Mouse (Mus musculus): ENCODE results near the gene Odf3l1. TPM values are rescaled to one million over a fixed set of nuclear protein-coding genes. Genes with fewer than 3 reads are reported as not detected.
"Not testable (repeated sequence)": the region's sequence is repeated elsewhere in the genome, so short reads cannot be mapped to it uniquely, and the experiment has no call there.

Odf3l1 gene
- total RNA-seq (2014; rRNA removed): 0.28 TPM in 1 of 2 replicates, not detected in the other
- 0.25 TPM in 1 of 2 replicates, not detected in the other for polyA plus RNA-seq (2015; fragmentation: Nextera tagmentation; extraction: Ambion mirVana)

- no peak for DNase-seq (ENCODE audit: low spot score)
- H3K9me3 ChIP-seq (ENCODE audit: low read length): no peaks in the 10 kb centered on the region
- peak within 1 kb of the TSS; percentile 25 for H3K4me3 ChIP-seq (ENCODE audit: low read depth, low read length)
- TF ChIP-seq CTCF (IDR thresholded peaks at IDR 0.05): no peak
- no peak for ATAC-seq (ENCODE audit: low FRiP score)
- 22% methylated on average over 3 of the region's 3 CpGs for WGBS
- H3K4me1 ChIP-seq (ENCODE audit: insufficient read depth, low read length): no peaks in the 10 kb centered on the region
- H3K4me2 ChIP-seq (ENCODE audit: low read depth, low read length, poor library complexity, severe bottlenecking): peak within 1 kb of the TSS; percentile 44
- 0 out of 2 replicates have a peak within 1 kb of the TSS, but pooled peaks have one; percentile 13 for H3K9ac ChIP-seq (replicated peaks; ENCODE audit: low read length, poor library complexity, severe bottlenecking)
- H3K36me3 ChIP-seq (ENCODE audit: insufficient read depth, low read length): no peaks in the 10 kb centered on the region
- no peak within 1 kb of the TSS for H3K27ac ChIP-seq (ENCODE audit: low read depth, low read length)
- H3K27me3 ChIP-seq (ENCODE audit: insufficient read depth, low read length): peaks cover 7% of the 10 kb centered on the region
Measured at GRCm38 (mm10) chr9:56864216-56864729, at the start of gene Odf3l1. TSS of gene Odf3l1 (minus strand) at chr9:56864679.

DNA sequence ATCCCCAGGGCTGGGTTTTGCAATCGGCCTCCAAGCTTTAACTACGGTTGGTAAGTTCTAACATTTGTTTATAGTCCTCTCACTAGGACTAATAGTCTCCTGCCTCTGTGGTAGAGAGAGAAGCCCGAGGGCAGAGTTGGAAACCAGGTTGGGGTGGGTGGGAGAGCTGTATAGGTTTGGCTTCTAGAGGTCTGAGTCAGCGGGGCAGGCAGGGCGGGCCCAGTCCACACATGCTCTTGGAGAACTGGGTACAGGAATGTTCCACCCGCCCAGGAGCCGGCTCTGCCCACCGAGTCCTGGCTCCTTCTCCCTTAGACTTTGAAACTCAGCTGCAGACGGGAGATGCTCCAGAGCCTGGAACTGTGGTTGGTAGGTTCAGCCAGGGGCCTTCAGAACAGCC lies 49.5 kb upstream of the Odf3l1 start:
- H3K9me3 ChIP-seq (ENCODE audit: low read length): no peaks in the 10 kb centered on the region
- no peak overlapping the region for H3K4me3 ChIP-seq (ENCODE audit: low read depth, low read length)
- TF ChIP-seq CTCF (IDR thresholded peaks at IDR 0.05): no peak
- 91% methylated on average over 9 of the region's 9 CpGs for WGBS
- no peak overlapping the region for H3K4me2 ChIP-seq (ENCODE audit: low read depth, low read length, poor library complexity, severe bottlenecking)
- no peak overlapping the region for H3K27ac ChIP-seq (ENCODE audit: low read depth, low read length)
- no peak overlapping the region for H3K9ac ChIP-seq (replicated peaks; ENCODE audit: low read length, poor library complexity, severe bottlenecking)
- ATAC-seq (ENCODE audit: low FRiP score) (no peak), DNase-seq (ENCODE audit: low spot score) (no peak)
- no peaks in the 10 kb centered on the region for H3K36me3 ChIP-seq (ENCODE audit: insufficient read depth, low read length)
- no peaks in the 10 kb centered on the region for H3K27me3 ChIP-seq (ENCODE audit: insufficient read depth, low read length)
- H3K4me1 ChIP-seq (ENCODE audit: insufficient read depth, low read length): no peaks in the 10 kb centered on the region

DNA sequence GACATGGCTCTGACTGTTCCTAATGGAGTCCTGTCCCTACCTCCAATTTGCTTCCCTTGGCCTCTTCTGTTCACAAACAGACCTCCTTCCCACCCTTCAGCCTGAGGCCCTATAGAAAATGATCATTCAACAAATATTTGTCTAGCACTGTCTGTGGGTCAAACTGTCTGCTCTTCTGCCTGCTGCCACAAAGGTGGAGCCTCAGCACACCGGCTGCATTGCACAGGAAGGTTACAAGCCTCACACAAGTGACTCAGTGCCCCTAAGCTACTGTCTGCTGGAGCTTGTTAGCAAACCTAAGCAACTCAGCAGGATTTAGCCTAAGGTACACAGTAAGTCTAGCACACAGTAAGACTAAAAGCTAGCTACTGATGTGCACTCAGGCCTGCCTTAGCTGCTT lies 46.5 kb upstream of the Odf3l1 start:
- WGBS: 56% methylated on average over 1 of the region's 1 CpGs
- H3K9me3 ChIP-seq (ENCODE audit: low read length): no peaks in the 10 kb centered on the region
- no peak overlapping the region for H3K9ac ChIP-seq (replicated peaks; ENCODE audit: low read length, poor library complexity, severe bottlenecking)
- DNase-seq (ENCODE audit: low spot score): no peak
- no peak for ATAC-seq (ENCODE audit: low FRiP score)
- no peak overlapping the region for H3K27ac ChIP-seq (ENCODE audit: low read depth, low read length)
- H3K27me3 ChIP-seq (ENCODE audit: insufficient read depth, low read length): no peaks in the 10 kb centered on the region
- no peaks in the 10 kb centered on the region for H3K4me1 ChIP-seq (ENCODE audit: insufficient read depth, low read length)
- no peak overlapping the region for H3K4me3 ChIP-seq (ENCODE audit: low read depth, low read length)
- no peaks in the 10 kb centered on the region for H3K36me3 ChIP-seq (ENCODE audit: insufficient read depth, low read length)
- H3K4me2 ChIP-seq (ENCODE audit: low read depth, low read length, poor library complexity, severe bottlenecking): no peak overlapping the region
- no peak for TF ChIP-seq CTCF (IDR thresholded peaks at IDR 0.05)

DNA sequence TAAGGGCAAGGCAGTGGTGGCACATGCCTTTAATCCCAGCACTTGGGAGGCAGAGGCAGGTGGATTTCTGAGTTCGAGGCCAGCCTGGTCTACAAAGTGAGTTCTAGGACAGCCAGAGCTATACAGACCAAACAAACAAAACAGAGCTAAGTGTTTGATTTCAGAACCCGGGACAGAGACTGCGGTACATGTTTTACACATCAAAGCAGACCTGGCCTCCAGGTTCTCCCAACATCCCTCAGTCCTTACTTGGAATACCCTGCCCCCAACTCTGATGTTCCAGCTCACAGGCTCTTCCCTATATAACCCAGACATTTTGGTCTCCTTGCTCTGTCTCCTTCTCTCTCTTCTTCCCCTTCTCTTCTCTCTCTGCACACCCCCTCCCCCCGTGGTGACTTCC lies 45.5 kb upstream of the Odf3l1 start:
- not testable (repeated sequence) for H3K4me2 ChIP-seq (ENCODE audit: low read depth, low read length, poor library complexity, severe bottlenecking); H3K9me3 ChIP-seq (ENCODE audit: low read length); H3K27me3 ChIP-seq (ENCODE audit: insufficient read depth, low read length); H3K4me1 ChIP-seq (ENCODE audit: insufficient read depth, low read length); ATAC-seq (ENCODE audit: low FRiP score); H3K36me3 ChIP-seq (ENCODE audit: insufficient read depth, low read length); DNase-seq (ENCODE audit: low spot score); H3K27ac ChIP-seq (ENCODE audit: low read depth, low read length); H3K4me3 ChIP-seq (ENCODE audit: low read depth, low read length); H3K9ac ChIP-seq (replicated peaks; ENCODE audit: low read length, poor library complexity, severe bottlenecking)
- 54% methylated on average over 4 of the region's 4 CpGs for WGBS

- Histone ChIP-seq H3K27ac (ENCODE audit: low read depth, low read length) (no peak overlapping the region), H3K4me1 (ENCODE audit: insufficient read depth, low read length) (no peaks in the 10 kb centered on the region), H3K4me2 (ENCODE audit: low read depth, low read length, poor library complexity, severe bottlenecking) (no peak overlapping the region), H3K27me3 (ENCODE audit: insufficient read depth, low read length) (no peaks in the 10 kb centered on the region), H3K4me3 (ENCODE audit: low read depth, low read length) (no peak overlapping the region), H3K9ac (replicated peaks; ENCODE audit: low read length, poor library complexity, severe bottlenecking) (no peak overlapping the region), H3K36me3 (ENCODE audit: insufficient read depth, low read length) (no peaks in the 10 kb centered on the region), H3K9me3 (ENCODE audit: low read length) (no peaks in the 10 kb centered on the region)
- no peak for ATAC-seq (ENCODE audit: low FRiP score)
- 89% methylated on average over 9 of the region's 9 CpGs for WGBS
- no peak for TF ChIP-seq CTCF (IDR thresholded peaks at IDR 0.05)
- DNase-seq (ENCODE audit: low spot score): no peak
Measured at GRCm38 (mm10) chr9:56907549-56907948, 43.1 kb upstream of the Odf3l1 start.

DNA sequence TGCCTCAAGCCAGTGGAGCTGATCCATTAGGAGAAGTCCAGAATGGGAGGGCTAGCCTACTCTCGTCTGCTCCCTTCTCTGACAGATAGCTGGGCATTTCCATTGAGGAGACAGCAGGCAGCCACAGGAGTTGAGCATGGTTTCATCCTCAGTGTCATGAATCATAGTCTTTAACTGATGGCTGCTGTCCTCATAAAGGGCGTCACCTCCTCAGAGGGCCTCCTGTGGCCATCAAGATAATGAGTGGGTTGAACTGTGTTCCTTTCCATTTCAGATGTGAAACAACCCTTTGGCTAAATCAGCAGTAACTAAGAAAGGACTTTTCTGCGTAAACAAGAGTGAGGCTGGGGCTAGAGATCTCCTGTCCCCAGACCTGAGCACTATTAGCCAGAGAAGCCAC lies 39.2 kb upstream of the Odf3l1 start:
- ATAC-seq (ENCODE audit: low FRiP score): no peak
- DNase-seq (ENCODE audit: low spot score): no peak
- H3K4me1 ChIP-seq (ENCODE audit: insufficient read depth, low read length): no peaks in the 10 kb centered on the region
- no peaks in the 10 kb centered on the region for H3K27me3 ChIP-seq (ENCODE audit: insufficient read depth, low read length)
- H3K4me2 ChIP-seq (ENCODE audit: low read depth, low read length, poor library complexity, severe bottlenecking): no peak overlapping the region
- no peak for TF ChIP-seq CTCF (IDR thresholded peaks at IDR 0.05)
- no peak overlapping the region for H3K4me3 ChIP-seq (ENCODE audit: low read depth, low read length)
- H3K9ac ChIP-seq (replicated peaks; ENCODE audit: low read length, poor library complexity, severe bottlenecking): no peak overlapping the region
- H3K27ac ChIP-seq (ENCODE audit: low read depth, low read length): no peak overlapping the region
- WGBS: 87% methylated on average over 3 of the region's 3 CpGs
- H3K36me3 ChIP-seq (ENCODE audit: insufficient read depth, low read length): no peaks in the 10 kb centered on the region
- H3K9me3 ChIP-seq (ENCODE audit: low read length): no peaks in the 10 kb centered on the region

Measured in midbrain, postnatal 0 days (tissue).